Mouse (Mus musculus): ENCODE data around the gene Rhbdf1.

Gene Rhbdf1

DNA sequence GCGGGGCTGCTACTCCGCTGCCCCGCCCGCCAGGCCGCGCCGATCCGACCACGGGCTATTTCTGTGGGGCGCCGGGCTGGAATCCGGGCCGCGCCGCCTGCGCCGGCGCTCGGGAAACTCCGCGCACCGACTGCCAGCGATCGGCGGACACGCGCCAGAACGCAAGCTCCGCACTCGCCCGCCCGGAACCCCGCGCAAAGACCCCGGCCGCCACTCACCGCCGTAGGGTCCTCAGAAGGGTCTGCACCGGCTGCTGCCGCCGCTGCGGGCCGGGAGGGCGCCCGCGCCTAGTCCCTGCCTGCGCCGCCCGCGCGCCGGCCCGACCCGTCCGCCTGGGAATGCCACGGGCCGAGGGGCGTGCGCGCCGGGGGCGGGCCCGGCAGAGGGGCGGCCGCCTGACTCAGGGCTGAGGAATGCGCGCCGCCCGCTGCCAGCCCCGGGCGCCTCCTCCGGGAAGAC, at the start of gene Rhbdf1:
Gene Rhbdf1 (minus strand): TSS at position 350 of the 459 bp plus-strand sequence.
- DNase-seq (ENCODE audit: low spot score) = no peak

DNA sequence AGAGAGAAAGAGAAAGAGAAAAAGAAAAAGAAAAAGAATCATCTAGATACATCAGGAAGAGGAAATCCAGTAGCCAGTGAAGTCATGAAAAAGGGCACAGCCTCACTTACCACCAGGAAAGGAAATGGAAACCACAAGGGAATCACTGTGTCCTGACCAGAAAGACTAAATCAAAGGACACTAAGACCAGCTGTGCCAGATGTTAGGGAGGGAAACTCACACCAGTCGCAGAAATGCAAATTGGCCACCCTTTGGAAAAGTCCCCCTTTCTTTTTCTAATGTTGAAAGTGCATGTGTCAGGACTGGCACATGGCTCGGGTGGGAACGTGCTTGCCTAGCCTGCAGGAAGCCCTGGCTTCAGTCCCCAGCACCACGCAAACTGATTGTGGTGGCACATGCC, 49.1 kb upstream of the Rhbdf1 start:
- no peak for DNase-seq (ENCODE audit: low spot score)

DNA sequence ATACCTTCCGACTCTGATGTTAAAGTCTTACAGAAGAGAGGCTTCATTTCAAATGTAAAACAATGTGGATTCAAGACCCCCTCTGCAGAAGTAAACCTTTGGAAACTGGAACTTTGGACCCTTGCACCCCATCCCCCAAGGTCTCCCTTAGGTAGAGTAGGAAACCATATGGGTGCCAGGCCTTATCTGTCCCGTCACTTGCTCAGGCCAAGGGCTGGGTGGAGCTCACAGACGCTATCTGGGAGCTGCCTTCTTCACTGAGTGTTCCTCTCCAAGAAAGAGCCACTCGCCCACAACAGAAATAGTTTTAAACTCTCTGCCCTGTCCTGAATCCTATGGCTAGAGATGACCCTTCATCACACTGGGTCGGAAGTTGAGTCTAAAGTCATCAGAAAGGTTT, 46.9 kb upstream of the Rhbdf1 start:
- DNase-seq (ENCODE audit: low spot score) = peak; percentile 62

DNA sequence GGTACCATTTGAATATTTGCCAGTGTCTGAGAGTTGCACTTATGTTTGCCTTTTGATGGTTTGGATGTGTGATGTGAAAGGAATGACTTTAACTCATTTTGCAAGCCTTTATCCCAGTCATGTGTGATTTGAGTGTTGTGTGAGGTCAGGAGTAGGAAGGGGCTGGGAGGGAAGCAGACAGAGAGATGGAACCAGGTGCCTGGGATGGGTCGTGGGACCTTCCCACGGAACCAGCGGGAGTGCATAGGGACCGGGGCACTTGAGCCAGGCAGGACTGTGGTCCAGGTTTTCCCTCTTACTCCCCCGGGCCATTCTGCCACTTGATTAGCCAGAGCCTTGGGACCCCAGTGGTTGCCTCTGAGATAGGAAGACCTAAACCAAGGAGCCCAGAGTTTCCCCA, 45.9 kb upstream of the Rhbdf1 start:
- no peak for DNase-seq (ENCODE audit: low spot score)

DNA sequence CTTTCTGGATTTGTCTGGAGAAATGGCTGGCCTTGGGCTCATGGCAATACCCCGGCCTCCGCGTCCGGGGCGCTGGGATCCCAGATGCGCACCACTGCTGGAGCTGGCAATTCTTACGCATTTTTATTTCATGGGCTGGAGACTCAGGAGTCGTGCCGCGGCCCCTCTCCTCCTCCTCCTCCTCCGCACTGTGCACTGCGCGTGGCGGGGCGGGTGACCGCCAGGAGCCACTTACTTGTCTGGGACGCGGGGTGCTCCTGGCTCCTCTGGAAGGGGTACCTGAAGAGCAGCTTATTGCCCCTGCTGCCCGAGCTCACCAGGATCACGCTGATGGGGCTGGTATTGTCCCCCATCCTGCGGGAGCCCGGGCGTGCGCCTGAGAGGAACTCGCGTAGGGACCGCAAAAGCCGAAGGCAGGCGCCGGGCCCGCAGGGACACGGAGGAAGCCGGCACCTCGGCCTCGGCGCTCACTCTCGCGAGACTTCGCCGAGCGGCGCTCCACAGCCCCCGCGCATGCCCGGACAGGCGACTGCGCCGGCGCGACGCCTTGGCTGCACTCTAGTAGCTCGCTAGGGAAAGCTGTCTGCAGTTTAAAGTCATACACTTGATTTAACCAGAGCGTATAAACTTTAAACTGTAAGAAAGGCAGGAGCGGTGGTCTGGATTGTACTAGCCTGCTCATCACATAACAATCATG, 45.2 kb upstream of the Rhbdf1 start, which contains the start of gene Nprl3:
Gene Nprl3 (minus strand): TSS at position 520 of the 697 bp plus-strand sequence.
- DNase-seq (ENCODE audit: low spot score) = peak; percentile 90

DNA sequence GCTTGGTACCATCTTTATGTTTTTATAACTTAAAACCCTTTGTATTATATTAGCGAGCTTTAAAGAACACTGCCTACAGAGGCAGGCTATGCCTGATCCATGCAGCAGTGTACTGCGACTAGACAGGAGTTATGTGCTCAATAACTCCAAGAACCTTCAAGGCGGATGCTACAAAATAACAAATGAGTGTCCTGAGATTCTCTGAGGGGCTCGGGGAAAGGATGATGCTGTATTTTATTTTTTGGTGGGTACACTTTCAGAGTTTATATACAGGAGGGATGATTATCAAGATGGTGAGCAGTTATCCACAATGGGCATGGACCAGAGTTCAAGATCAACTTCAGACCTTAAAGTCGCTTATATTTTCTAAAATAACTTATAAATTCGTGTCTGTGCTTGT, 44.7 kb upstream of the Rhbdf1 start:
- DNase-seq (ENCODE audit: low spot score) = no peak

DNA sequence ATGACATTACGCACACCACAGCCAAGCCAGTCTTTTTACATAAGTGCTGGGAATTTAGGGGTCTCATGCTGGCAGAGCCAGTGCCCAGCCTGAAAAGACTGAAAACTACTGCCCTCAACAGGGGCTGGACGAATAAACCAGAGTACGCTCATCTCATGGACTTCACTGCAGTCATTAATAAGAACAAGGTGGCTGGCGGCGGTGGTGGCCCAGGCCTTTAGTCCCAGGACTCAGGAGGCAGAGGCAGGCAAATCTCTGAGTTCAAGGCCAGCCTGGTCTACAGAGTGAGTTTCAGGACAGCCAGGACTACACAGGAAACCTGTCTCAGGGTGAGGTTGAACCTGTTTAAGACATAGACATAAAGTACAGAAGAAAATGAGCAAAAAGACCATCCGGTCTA, 44.1 kb upstream of the Rhbdf1 start:
- DNase-seq (ENCODE audit: low spot score) = no peak

DNA sequence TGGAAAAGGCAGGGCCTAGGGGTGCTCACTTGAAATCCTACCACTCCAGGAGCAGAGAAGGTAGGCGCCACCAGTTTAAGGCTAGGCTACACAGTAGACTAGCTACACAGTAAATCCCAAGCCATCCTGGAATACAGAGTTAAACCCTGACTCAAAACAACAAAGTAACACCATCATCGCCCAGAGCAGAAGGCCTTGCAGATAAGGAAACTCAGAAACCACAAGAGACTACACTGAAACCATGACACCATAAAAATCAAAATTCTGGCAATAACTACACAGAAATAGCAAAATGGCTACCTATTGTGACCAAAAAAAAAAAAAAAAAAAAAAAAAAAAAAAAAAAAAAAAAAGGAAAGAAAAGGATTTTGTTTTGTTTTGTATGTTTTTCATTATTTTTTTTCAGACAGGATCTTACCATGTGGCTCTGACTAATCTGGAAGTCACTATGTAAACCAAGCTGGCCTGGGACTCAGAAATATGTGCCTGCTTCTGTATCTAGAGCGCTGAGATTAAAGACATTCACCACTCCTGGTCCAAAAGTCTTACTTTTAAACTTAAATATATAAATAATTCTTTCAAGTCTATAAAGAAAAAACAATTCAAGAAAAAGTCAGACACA, 43.1 kb upstream of the Rhbdf1 start:
- no peak for DNase-seq (ENCODE audit: low spot score)

DNA sequence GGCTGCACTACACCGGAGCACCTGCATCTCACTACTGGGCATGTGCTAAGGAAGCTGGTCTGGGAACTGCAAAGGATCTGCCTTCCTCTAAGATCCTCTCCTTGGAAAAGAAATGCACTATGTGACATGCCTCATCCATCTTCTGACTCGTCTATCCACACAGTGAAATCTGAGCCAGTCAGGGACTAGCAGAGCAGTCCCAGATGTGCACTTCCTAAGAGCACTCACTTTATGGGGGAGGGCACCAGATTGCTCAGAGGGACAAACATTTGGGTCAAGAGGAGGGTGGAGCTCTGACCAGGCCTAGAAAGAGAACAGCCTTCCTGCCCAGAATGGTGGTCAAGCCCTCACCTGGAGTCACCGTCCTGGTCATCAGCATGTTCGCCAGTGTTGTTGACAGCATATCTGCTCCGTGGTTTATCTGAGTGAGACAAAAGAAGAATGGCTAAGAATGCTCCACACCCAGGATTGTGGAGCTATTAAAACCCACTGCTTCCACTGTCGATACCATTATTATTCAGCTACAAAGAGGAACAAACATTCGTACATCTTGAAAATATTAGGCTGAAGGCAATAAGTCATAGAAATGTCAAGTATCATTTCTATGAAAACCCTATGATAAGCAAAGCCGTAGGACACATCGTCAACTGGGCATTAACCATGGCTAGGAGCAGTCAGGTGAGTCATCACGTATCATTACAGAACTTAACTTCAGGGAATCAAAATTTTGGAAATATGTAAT, 40.7 kb upstream of the Rhbdf1 start:
- DNase-seq (ENCODE audit: low spot score) = no peak

DNA sequence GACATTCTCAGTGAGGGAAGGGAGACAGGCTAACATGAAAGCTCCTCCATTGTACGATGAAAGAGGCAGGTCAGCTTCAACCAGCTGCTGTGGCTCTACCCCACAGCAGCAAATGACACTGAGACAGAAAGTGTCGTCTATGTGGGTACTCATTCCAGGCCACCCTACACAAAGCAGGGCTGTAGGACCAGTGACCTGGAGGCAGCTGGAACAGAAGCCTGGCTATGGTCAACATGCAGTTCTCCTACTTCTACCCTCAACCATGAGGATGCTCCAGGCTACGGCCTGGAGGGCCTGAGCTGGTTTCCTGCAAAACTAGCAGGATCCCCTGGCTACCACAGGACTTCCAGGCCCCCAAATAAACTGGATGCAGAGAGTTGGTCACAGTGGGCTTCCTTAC, 34.5 kb upstream of the Rhbdf1 start:
- DNase-seq (ENCODE audit: low spot score) = no peak

DNA sequence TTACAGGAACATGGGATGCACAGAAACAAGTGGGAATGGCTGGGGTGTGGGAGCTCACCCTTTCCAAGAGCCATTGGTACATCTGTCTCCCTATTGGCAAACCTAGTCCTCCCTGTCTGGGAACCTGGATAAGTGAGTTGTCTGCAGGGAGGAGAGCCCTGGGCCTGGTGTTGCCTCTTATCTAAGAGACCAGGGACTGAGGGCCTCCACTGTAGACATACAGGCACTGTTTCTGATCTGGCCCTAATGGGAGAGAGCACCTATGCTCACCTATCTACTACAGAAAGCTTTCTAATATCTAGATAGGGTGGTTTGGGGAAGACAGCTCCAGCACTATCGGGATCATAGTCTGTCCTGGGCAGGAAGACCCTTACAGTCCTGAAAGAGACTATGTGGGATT, 34.0 kb upstream of the Rhbdf1 start:
- DNase-seq (ENCODE audit: low spot score) = peak; percentile 59

DNA sequence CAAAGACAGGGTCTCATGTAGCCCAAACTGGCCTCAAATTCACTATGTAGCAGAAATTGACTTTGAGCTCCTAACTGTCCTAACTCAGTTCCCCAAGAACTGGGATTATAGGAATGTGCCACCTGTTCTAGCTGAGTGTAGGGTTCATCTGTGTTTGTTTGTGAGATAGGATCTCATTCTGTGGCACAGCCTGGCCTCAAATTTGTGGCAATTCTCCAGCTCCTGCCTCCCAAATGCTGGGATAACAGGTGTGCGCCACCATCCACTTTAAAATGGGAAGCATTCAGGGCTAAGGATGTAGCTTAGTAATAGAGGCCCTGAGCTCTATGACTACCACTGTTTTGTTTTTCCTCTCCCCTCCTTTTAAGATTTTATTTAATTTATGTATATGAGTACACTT, 31.0 kb upstream of the Rhbdf1 start:
- no peak for DNase-seq (ENCODE audit: low spot score)

DNA sequence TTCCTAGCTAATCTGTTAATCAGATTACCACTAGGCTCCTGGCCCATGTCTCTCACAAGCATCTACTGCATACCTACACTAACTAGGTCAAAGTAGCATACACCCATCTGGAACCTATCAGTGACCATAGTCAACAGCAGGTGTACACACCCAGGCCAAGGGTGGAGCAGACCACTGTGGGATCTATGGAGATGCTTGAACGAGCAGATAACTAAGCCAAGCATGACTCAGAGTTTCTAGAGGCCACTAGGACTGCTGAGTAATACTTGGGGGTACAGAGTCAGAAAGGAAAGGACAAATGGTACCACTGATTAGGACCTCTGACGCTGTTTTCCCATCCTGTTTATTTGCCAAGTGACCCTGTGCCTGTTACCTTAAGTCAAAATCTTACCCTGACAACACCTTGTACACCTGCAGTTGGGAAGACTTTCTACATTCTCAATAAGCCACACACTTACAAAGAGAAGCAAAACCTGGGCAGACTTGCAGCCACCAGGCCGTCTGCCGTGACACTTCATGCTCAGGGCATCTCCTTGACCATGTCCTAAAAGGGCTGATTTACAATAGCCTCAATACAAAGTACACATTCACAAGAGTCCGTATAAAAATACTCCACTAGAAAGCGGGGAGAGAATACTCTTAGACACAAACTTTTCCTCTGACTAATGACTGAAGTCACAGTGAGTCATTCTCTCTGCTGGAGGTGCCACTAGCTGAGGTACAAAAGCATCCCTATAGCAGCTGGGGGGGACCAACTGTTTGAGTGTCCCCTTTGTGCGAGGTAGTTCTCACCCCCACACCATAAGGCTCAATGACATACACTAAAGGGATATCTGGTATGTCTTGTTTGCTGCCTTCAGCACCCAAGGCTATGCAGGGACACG, 29.0 kb upstream of the Rhbdf1 start:
- peak; percentile 65 for DNase-seq (ENCODE audit: low spot score)

DNA sequence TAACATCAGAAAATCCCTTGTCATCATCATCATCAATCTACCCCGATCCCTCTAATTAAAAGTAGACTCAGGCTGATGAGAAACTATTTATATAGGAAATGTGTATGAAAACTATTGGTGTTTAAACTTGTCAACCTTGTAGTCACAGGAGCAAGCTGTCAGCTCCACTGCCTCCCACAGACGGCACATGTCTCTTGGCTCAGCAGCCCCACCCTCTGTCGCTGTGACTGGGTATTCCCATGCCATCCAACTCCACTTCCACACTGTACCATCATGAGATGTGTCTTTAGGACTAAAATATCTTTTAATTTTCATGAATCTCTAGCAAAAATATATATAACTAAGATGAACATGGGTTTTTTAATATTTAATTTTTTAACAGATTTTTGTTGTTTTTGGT, 26.2 kb upstream of the Rhbdf1 start:
- no peak for DNase-seq (ENCODE audit: low spot score)

DNA sequence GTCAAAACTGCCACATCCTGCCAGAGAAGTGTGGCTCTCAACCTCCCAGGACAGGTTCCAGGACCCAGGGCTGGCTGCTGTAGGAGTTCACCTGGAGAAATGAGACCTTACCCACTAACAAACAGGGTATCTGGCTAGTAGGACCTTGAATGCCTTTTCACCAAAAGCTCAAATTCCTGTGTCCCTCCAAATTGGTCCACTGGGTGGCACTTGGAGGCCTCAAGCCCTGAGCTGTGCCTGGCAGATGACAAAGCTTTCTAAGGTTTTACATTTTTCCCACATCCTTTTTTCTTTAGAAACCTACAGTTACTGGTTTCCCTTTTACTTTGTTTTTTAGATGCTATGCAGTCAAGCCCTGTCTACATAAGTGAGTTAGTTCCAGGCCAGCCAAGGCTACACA, 25.0 kb upstream of the Rhbdf1 start:
- DNase-seq (ENCODE audit: low spot score) = no peak

DNA sequence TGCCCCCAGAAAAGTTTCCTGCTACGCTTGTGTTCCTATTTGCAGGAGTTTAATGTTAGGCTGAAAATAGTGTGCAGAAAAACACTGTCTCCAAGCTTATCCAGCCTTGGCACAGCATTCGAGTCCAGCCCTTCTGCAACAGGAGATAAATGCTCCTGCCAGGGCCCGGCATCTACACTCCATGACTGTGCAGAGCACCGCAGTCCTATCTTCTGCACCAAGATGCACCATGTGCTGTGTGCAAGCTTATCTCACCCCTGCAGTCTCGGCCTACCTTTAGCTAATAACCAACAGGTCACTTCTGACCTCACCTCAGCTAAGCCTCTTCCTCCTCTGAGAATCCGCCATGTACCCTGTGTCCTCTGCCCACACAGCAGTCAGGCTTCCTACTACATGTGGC, 23.5 kb upstream of the Rhbdf1 start:
- peak; percentile 73 for DNase-seq (ENCODE audit: low spot score)

DNA sequence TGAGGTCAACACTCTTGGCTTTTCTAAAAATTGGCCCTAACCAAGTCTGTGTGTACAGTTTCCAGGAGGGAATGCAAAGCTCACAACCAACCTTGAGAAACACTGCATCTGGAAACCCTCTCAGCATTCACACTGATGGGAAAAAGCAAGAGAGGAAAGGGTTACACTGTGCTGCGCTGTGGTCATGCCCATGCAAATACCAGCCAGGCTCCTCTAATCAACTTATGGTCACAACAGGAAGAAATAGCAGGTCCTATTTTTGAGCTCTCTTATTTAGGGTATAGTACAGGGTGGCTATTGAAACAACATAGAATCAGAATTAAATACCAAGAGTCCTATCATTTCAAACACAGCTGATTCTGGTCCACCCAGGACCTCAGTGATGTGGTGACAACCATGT, 22.5 kb upstream of the Rhbdf1 start:
- no peak for DNase-seq (ENCODE audit: low spot score)

DNA sequence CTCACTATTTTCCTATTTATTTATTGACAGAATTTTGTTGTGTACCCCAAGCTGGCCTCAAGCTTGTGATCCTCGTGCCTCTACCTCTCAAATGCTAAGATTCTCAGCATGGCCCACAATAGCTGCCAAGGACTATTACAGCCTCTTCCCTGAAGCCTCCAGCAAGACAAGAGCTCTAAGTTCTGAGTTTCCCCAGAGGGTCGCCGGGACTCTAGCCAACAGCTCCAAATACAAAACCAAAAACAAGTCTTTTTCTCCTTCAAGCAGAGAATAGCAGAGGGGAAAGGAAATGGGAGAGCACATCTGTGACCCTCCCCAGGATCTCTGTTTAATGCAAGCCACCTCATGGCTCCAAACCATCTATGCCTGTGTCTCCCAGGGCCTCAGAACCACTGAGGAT, 22.0 kb upstream of the Rhbdf1 start:
- no peak for DNase-seq (ENCODE audit: low spot score)

DNA sequence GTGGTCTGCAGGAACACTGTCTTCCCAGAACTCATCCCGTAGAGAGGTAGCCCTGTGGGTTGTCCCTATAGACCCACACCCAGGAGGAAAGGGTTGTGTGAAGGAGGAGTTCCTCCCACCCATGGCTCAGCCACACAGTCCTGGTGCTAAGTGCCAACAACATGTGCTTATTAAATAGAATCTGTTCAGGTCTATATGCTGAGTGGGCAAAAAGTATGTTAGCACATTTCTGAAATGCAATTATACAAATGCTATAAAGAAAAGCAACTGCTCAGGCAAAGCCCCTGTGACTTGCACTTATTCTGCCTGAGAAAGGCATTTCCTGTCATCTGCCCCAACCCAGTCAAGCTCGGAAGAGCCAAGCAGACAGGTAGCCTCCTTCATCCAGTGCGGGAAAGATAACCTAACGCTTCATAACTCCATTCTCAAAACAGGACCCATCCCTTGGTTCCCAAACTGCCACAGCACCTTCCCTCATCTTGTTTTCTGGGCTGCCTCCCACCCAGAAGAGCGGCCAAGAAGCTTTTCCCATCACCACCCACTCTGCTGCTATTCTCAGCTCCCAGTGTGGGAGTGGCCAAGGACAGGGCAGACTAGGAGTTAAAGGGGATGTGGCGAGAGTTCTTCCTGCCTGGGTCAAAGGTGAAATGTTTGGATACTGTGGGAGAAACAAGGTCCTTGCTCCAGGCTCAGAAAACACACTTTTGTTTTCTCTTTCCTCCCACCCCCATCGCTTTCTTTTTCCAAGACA, 21.3 kb upstream of the Rhbdf1 start:
- no peak for DNase-seq (ENCODE audit: low spot score)

DNA sequence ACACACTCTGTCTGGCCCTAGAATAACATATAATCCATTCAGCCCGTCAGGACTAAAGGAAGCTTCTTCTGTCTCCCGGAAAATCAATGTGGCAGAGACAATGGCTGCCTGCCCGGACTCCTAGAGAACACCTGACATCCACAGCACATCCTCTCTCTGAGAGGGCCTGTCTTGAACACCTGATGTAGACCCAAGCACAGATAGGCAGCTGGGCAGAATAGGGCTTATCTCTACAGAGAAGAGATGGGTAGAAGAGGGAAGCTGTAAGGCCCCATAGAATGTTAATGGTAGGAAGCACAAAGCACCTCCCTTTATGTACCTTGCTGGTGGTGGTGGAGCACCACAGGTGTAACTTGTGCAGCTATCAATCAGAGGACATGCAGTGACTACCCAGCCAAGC, 20.1 kb upstream of the Rhbdf1 start:
- DNase-seq (ENCODE audit: low spot score) = no peak

DNA sequence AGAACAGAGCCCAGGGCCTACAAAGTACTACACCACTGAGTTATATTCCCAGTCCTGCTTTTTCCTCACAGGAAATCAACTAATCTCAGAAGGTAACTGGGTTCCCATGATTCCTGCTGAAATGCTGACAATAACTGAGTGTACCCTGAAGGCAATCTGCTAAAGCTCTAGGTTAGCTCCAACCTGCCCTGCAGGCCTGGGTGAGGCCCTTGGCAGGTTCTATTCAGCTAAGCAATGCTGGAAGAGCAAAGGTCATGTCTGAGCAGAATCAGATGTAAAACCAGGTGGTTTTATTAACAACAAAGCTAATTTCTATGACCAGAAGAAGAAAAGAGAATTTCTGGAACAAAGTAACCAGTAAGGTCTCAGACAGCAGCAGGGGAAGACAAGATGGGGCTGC, 19.3 kb upstream of the Rhbdf1 start:
- DNase-seq (ENCODE audit: low spot score) = no peak

Measured in spleen, adult 12 weeks (tissue).